Mouse (Mus musculus) fibroblast of lung, adult 2 months (primary cell): ENCODE measurements at regions not wholly inside any gene's neighbourhood (a gene's known extent, or its start where the extent isn't known, plus 50 kb on each side); places are given as distances from the start of the nearest gene placed in this dataset.

Experiments used
- DNase-seq: peaks from one replicate; pipeline ENCODE4 v3.0.0-alpha.2; 2011; ENCODE audit warnings: low read depth

DNA sequence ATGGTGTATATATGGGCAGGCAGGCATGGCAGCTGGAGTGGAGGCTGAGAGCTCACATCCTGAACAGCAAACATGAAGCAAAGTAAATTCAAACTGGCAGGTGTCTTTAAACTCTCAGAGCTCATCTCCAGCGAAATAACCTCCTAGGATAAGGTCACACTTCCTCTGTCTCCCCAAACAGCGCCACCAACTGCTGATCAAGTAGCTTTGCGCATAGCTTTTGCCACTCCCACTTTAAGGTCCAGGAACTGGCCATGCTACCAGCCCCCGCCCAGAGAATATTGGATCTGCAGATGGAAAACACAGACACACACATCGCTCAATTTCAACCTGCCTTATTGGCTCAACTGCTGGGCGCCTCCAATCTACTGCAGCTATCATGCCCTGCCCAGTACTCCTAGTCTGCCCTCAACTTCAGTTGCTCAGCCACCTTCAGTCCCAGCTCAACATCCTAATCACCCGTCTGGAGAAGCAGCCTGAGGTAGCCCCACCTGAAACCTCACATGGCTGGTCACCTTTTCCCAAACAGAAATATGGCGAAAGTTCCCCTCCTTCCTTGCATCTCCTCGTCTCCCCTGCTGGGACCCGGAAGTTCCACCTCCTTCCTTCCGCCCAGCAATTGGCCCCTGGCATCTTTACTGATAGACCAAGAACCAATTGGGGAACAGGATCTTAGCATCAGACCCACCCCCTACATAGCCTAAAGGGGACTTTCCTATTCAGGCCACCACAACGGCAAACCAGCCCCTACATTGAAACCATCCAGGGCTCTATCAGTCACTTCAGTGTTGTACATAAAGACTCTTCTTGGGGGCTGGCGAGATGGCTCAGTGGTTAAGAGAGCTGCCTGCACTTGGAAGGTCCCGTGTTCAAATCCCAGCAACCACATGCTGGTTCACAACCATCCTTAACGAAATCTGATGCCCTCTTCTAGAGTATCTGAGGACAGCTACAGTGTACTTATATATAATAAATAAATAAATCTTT is 70.4 kb upstream of the Slc38a4 start:
- DNase-seq = no peak

DNA sequence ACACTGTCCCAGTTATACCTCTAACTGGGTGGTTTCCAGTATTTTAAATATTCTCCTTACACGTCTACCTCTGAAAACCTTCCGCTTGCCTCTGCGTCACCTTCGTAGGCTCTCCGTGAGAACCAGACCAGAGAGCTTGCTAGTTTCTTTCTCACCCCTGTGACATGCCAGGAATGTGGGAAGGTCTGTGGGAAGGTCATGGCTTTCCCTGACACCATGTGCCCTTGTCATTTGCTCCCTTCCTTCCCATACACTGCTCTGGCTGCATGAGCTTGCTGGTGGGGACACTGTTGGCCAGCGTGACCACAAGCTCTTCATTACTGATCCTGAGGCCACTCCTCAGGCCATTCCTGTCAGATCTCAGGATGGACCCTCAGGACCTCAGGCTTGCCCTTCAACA is 66.5 kb upstream of the Slc38a4 start:
- no peak for DNase-seq

DNA sequence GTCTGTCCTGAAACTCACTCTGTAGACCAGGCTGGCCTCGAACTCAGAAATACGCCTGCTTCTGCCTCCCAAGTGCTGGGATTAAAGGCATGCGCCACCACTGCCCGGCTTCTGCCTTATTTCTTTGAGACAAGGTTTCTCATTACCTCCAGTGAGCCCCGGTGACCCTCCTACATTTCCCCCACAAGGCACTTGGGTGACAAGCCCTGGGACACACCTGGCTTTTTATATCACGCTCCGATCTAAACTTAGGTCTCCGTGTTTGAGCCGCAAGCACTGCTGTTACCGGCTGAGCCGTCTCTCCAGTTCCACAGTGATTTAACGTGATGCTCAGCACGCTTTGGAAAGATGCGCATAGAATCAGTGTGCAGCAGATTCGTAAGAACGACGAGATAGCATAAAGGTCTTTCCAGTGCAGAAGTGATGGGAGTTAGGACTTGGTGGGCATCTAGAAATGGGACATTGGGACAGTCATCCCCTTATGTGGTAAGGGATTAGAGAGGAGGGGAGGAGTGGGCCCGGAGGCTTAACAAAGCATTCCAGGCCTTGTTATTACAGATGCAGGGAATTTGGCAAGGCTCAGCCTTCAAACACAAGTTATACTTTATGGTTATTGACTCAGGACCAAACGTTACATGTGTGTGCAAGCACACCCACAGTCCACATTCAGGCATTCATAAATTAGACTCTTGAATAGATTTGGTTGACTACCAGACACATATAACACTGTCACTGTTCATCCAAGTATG is 56.9 kb upstream of the Slc38a4 start:
- DNase-seq = no peak

DNA sequence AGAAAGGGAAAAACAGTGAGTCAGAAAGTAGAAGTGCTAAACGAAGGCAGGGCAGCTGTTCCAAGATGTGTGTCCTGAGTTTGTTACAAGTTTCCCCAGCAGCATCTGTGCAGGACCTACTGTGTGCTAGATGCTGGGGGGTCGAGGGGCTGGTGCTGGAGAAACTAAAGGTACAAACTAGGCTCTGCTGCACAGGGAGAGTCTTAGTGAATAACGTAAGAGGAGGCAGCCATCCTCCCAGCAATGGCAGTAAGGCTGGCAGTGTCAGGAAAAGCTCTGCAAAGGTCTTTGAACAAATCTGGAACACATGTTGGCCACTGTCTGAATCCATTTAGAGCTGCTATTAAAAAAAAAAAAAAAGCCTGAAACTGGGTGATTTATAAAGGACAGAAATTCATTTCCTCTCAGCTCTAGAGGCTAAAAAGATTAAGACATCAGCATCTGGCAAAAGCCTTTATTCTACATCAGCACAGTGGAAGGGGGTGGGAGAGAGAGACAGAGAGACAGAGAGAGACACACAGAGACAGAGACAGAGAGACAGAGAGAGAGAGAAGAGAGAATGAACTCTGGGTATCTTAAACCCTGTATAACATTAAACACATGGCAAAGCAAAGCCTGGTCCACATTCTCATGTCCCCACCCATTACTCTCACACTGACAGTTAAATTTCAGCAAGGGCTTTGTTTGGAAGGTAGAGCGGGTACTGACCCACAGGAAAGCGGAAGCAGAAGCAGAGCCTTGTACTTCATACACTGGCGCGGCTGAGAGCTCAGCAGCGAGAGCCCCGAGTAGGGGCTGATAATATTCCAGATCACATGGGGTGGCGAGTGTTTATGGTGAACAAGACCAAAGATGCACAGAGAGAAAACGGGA is 55.8 kb upstream of the Slc38a4 start:
- DNase-seq = no peak

DNA sequence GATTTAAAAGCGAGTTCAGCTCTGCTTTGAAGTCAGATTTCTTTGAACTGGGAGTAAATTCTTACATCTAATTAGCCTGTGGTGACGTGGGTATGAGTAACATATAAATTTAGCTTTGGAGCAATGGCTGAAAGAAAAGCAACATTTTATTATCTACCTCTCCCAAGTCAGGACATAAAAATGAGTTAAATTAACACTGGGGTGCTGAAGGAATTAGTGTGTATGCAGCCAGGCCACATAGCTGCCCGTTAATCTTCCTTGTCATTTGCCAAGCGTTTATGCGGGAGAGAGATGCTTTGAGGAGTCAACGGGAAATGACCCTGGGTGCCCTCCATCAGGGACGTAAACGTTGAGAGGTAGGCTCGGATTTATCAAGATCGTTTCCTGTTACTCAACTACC is 52.0 kb upstream of the Slc38a4 start:
- DNase-seq = no peak

DNA sequence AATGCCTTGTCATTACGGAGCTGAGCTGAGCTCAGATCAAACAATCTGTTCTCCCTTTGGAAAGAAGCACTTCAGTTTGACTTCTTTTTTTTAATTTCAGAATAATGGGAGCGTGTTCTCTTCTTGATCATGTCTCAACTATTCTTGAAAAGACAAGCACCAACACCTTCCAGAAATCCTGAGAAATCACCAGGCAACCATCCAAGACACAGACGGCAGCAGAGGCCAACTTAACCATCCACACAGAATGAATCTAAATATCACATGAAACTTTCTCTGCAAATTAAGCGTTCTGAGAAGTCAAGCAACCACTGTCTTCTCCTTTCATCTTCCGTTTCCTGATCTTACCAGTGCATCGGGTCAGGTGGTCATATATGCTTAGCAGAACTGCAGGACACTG is 50.8 kb upstream of the Slc38a4 start:
- DNase-seq = no peak
